Mouse (Mus musculus) layer of hippocampus, adult 2 months (tissue): ENCODE results near the gene Folr1. TPM values are rescaled to one million over a fixed set of nuclear protein-coding genes. Genes with fewer than 3 reads are reported as not detected.

ENCODE experiments used
- DNase-seq, 2 experiments: peaks; one replicate each; pipeline ENCODE4 v3.0.0; 2022; ENCODE audit warnings: low spot score in 2 of 2
- H3K27ac ChIP-seq: fragments of 200-600 bp; 2 replicates; pipeline ENCODE4 v1.8.1; 2022
- H3K4me3 ChIP-seq: fragments of 200-600 bp; 2 replicates; pipeline ENCODE4 v1.8.1; 2022; ENCODE audit warnings: mild to moderate bottlenecking
- CTCF ChIP-seq: fragments of 200-600 bp; conservative IDR thresholded peaks from 2 replicates; pipeline ENCODE4 v1.8.1; 2022; ENCODE audit warnings: antibody characterized with exemption, mild to moderate bottlenecking, moderate library complexity
- total RNA-seq, 2 experiments: library from RNA; stranded (reverse); gene quantifications; 2 replicates each; pipeline ENCODE4 v1.2.3; 2021

Folr1 gene
- total RNA-seq, 2 experiments from 2014 or later = 1.2 TPM; not detected in 1

GRCm38 (mm10) chr7:101862291-101862690 lies 8.3 kb downstream of the Folr1 start:
- peak; percentile 33 for TF ChIP-seq CTCF
- DNase-seq = no peak
- H3K4me3 ChIP-seq = no peak overlapping the region

GRCm38 (mm10) chr7:101860978-101861377 lies 9.6 kb downstream of the Folr1 start:
- no peak for TF ChIP-seq CTCF
- Histone ChIP-seq H3K4me3 (no peak overlapping the region), H3K27ac (no peak overlapping the region)
- DNase-seq = no peak

More at GRCm38 (mm10) chr7:101862291-101862690, 8.3 kb downstream of the Folr1 start:
- H3K27ac ChIP-seq = no peak overlapping the region

- no peak for TF ChIP-seq CTCF
- H3K27ac ChIP-seq = no peak overlapping the region
- H3K4me3 ChIP-seq = no peak overlapping the region
- DNase-seq = no peak
Measured at GRCm38 (mm10) chr7:101858362-101858761, 12.2 kb downstream of the Folr1 start.

GRCm38 (mm10) chr7:101857094-101857493 lies 13.5 kb downstream of the Folr1 start, which contains the start of gene Folr2:
Gene Folr2, minus strand, starts transcription at chr7:101857194.
- Histone ChIP-seq H3K4me3 (no peak within 1 kb of the TSS), H3K27ac (no peak within 1 kb of the TSS)
- TF ChIP-seq CTCF = no peak
- no peak for DNase-seq

- no peak overlapping the region for H3K27ac ChIP-seq
- TF ChIP-seq CTCF = no peak
- H3K4me3 ChIP-seq = no peak overlapping the region
- DNase-seq = no peak
Measured at GRCm38 (mm10) chr7:101853816-101854215, 16.8 kb downstream of the Folr1 start.

GRCm38 (mm10) chr7:101852846-101853245 lies 17.7 kb downstream of the Folr1 start:
- Histone ChIP-seq H3K4me3 (no peak overlapping the region), H3K27ac (no peak overlapping the region)
- DNase-seq = no peak
- no peak for TF ChIP-seq CTCF

- DNase-seq = no peak
- Histone ChIP-seq H3K4me3 (no peak overlapping the region), H3K27ac (no peak overlapping the region)
- TF ChIP-seq CTCF = no peak
Measured at GRCm38 (mm10) chr7:101851689-101852088, 18.9 kb downstream of the Folr1 start.

- no peak for TF ChIP-seq CTCF
- Histone ChIP-seq H3K27ac (no peak overlapping the region), H3K4me3 (no peak overlapping the region)
- no peak for DNase-seq
Measured at GRCm38 (mm10) chr7:101847934-101848333, 22.7 kb downstream of the Folr1 start.

- no peak for DNase-seq
- TF ChIP-seq CTCF = no peak
Measured at GRCm38 (mm10) chr7:101844186-101844585, 26.4 kb downstream of the Folr1 start.

GRCm38 (mm10) chr7:101837606-101838471 lies 32.7 kb downstream of the Folr1 start, which contains the start of gene Inppl1:
Gene Inppl1, minus strand, starts transcription at chr7:101838229.
- peak; percentile 59 to 60 for DNase-seq
- peak; percentile 69 for TF ChIP-seq CTCF
- Histone ChIP-seq H3K27ac (peak within 1 kb of the TSS; percentile 90), H3K4me3 (peak within 1 kb of the TSS; percentile 65)

More at GRCm38 (mm10) chr7:101844186-101844585, 26.4 kb downstream of the Folr1 start:
- H3K4me3 ChIP-seq = no peak overlapping the region
- H3K27ac ChIP-seq = no peak overlapping the region

GRCm38 (mm10) chr7:101837154-101837605 lies 33.4 kb downstream of the Folr1 start:
- no peak for TF ChIP-seq CTCF
- DNase-seq = no peak

GRCm38 (mm10) chr7:101836271-101837153 lies 34.1 kb downstream of the Folr1 start:
- Histone ChIP-seq H3K4me3 (peak overlapping the region; percentile 65), H3K27ac (peak overlapping the region; percentile 90)
- peak in 1 of 2 experiments; percentile 25 for DNase-seq
- no peak for TF ChIP-seq CTCF

More at GRCm38 (mm10) chr7:101837154-101837605, 33.4 kb downstream of the Folr1 start:
- Histone ChIP-seq H3K27ac (peak overlapping the region; percentile 90), H3K4me3 (peak overlapping the region; percentile 65)
